Mouse (Mus musculus): ENCODE measurements around the gene Dctpp1.

DNA sequence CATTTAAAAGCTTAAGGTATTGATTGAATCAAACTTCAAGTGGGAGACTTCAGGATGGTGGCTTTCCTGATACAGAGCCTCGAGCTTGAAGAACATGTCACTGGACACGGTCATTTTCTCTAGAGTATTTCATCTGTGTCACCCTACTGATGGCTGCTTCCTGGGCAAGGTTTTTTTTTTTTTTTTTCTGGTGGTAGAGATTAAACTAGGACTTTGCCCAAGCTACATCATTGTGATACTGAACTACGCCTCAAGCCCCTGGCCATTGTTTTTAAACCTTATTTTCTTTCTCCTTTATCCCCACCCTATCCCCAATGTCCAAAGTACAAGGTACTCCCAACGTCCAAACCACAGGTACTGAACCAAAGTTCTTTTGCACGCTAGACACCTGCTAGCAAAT, 10.2 kb upstream of the Dctpp1 start:
- no peak for TF ChIP-seq CTCF (IDR thresholded peaks at IDR 0.05; ENCODE audit: extremely low read depth, insufficient read length, insufficient replicate concordance, low read depth, low read length)
- no peak for TF ChIP-seq POLR2A (IDR thresholded peaks at IDR 0.05; ENCODE audit: low read depth, low read length)
